Mouse (Mus musculus) ES-CJ7 (cell line): ENCODE results near the gene Cntn4.
A peak's percentile ranks its signal among the peaks of the same experiment; 100 is the strongest.

Experiments used
- DNase-seq: peaks from one replicate; pipeline ENCODE4 v3.0.0; 2011; ENCODE audit warnings: low read depth, low spot score

The Cntn4 gene

GRCm38 (mm10) chr6:105677149-105678031, at the start of gene Cntn4:
Cntn4 (plus strand) TSS chr6:105677660.
- DNase-seq: peak; percentile 73

- DNase-seq: no peak
Observed at GRCm38 (mm10) chr6:105674276-105674675, 3.2 kb upstream of the Cntn4 start.

- DNase-seq: no peak
Observed at GRCm38 (mm10) chr6:105675099-105675498, 2.4 kb upstream of the Cntn4 start.

- no peak for DNase-seq
Observed at GRCm38 (mm10) chr6:105676637-105677036, 823 bp upstream of the Cntn4 start.

- no peak for DNase-seq
Observed at GRCm38 (mm10) chr6:105678778-105679177, 1.3 kb downstream of the Cntn4 start.

- no peak for DNase-seq
Observed at GRCm38 (mm10) chr6:105681496-105681895, 4.0 kb downstream of the Cntn4 start.

GRCm38 (mm10) chr6:105683251-105683650, 5.8 kb downstream of the Cntn4 start:
- no peak for DNase-seq

GRCm38 (mm10) chr6:105684123-105684522, 6.7 kb downstream of the Cntn4 start:
- no peak for DNase-seq

GRCm38 (mm10) chr6:105688195-105688594, 10.7 kb downstream of the Cntn4 start:
- DNase-seq: no peak

GRCm38 (mm10) chr6:105742026-105742425, 64.6 kb downstream of the Cntn4 start:
- peak; percentile 49 for DNase-seq

GRCm38 (mm10) chr6:105780616-105781015, 103.2 kb downstream of the Cntn4 start:
- DNase-seq: no peak

- DNase-seq: peak; percentile 4
Observed at GRCm38 (mm10) chr6:105788462-105788861, 111.0 kb downstream of the Cntn4 start.

- no peak for DNase-seq
Observed at GRCm38 (mm10) chr6:105835099-105835498, 157.6 kb downstream of the Cntn4 start.

GRCm38 (mm10) chr6:105847296-105847695, 169.8 kb downstream of the Cntn4 start:
- no peak for DNase-seq

GRCm38 (mm10) chr6:105892838-105893237, 215.4 kb downstream of the Cntn4 start:
- no peak for DNase-seq

GRCm38 (mm10) chr6:105938485-105938884, 261.0 kb downstream of the Cntn4 start:
- no peak for DNase-seq

GRCm38 (mm10) chr6:105939303-105939702, 261.8 kb downstream of the Cntn4 start:
- DNase-seq: no peak

- no peak for DNase-seq
Observed at GRCm38 (mm10) chr6:105940591-105940990, 263.1 kb downstream of the Cntn4 start.

- no peak for DNase-seq
Observed at GRCm38 (mm10) chr6:105991492-105991891, 314.0 kb downstream of the Cntn4 start.

GRCm38 (mm10) chr6:106013018-106013417, 335.6 kb downstream of the Cntn4 start:
- DNase-seq: no peak

- DNase-seq: no peak
Observed at GRCm38 (mm10) chr6:106015126-106015525, 337.7 kb downstream of the Cntn4 start.

GRCm38 (mm10) chr6:106048878-106049277, 371.4 kb downstream of the Cntn4 start:
- DNase-seq: no peak

GRCm38 (mm10) chr6:106056123-106056522, 378.7 kb downstream of the Cntn4 start:
- DNase-seq: no peak
